Mouse (Mus musculus): ENCODE measurements around the gene Ip6k3.

- TF ChIP-seq GATA1 (IDR thresholded peaks at IDR 0.05; ENCODE audit: borderline replicate concordance, low read length) (no peak), FLI1 (IDR thresholded peaks at IDR 0.05; ENCODE audit: low read length) (no peak)
Observed at GRCm38 (mm10) chr17:27182401-27182800, 14.8 kb upstream of the Ip6k3 start.
